Mouse (Mus musculus): ENCODE measurements around the gene Pir. TPM values are rescaled to one million over a fixed set of nuclear protein-coding genes. Genes with fewer than 3 reads are reported as not detected.

Pir gene
- polyA plus RNA-seq, 2 experiments, result 6.8 to 21.6 TPM

- no peak overlapping the region for H3K27ac ChIP-seq
- DNase-seq (ENCODE audit: low read depth in 3 of 3, low spot score in 3 of 3), result no peak
- H3K9me3 ChIP-seq (ENCODE audit: control insufficient read depth, low read length), result no peaks in the 10 kb centered on the region
- no peak overlapping the region for H3K4me2 ChIP-seq (ENCODE audit: low read depth)
- no peaks in the 10 kb centered on the region for H3K4me1 ChIP-seq (replicated peaks; ENCODE audit: control insufficient read depth in 2 of 2, insufficient read depth in 2 of 2, low read length in 1 of 2)
- no peaks in the 10 kb centered on the region for H3K27me3 ChIP-seq (ENCODE audit: control insufficient read depth, insufficient read depth, low read length)
- TF ChIP-seq EP300 (IDR thresholded peaks at IDR 0.05; ENCODE audit: low read depth), result no peak
- TF ChIP-seq CTCF (IDR thresholded peaks at IDR 0.05; ENCODE audit: low read depth), result no peak
- no peaks in the 10 kb centered on the region for H3K36me3 ChIP-seq (replicated peaks; ENCODE audit: control insufficient read depth, insufficient read depth, low read depth)
- 84% methylated on average over 4 of the region's 4 CpGs for WGBS (ENCODE audit: insufficient replicate concordance)
- H3K9ac ChIP-seq (replicated peaks), result no peak overlapping the region
- H3K4me3 ChIP-seq (ENCODE audit: insufficient read depth in 1 of 2, low read depth in 2 of 2, low read length in 2 of 2), result no peak overlapping the region
- ATAC-seq (ENCODE audit: insufficient read depth), result no peak
Measured at GRCm38 (mm10) chrX:164345359-164345938, 76.3 kb downstream of the Pir start.

GRCm38 (mm10) chrX:164348937-164349336 is 79.8 kb downstream of the Pir start:
- no peaks in the 10 kb centered on the region for H3K4me1 ChIP-seq (replicated peaks; ENCODE audit: control insufficient read depth in 2 of 2, insufficient read depth in 2 of 2, low read length in 1 of 2)
- DNase-seq (ENCODE audit: low read depth in 3 of 3, low spot score in 3 of 3), result no peak

GRCm38 (mm10) chrX:164365153-164365865 is 96.1 kb downstream of the Pir start:
- H3K27me3 ChIP-seq (ENCODE audit: control insufficient read depth, insufficient read depth, low read length), result no peaks in the 10 kb centered on the region
- no peak overlapping the region for H3K9ac ChIP-seq (replicated peaks)
- WGBS (ENCODE audit: insufficient replicate concordance), result 69% methylated on average over 4 of the region's 4 CpGs
- no peak overlapping the region for H3K4me2 ChIP-seq (ENCODE audit: low read depth)
- H3K4me3 ChIP-seq (ENCODE audit: insufficient read depth in 1 of 2, low read depth in 2 of 2, low read length in 2 of 2), result no peak overlapping the region
- ATAC-seq (ENCODE audit: insufficient read depth), result no peak
- TF ChIP-seq EP300 (IDR thresholded peaks at IDR 0.05; ENCODE audit: low read depth) (no peak), CTCF (IDR thresholded peaks at IDR 0.05; ENCODE audit: low read depth) (no peak)
- no peak for DNase-seq (ENCODE audit: low read depth in 3 of 3, low spot score in 3 of 3)
- no peaks in the 10 kb centered on the region for H3K9me3 ChIP-seq (ENCODE audit: control insufficient read depth, low read length)
- H3K4me1 ChIP-seq (replicated peaks; ENCODE audit: control insufficient read depth in 2 of 2, insufficient read depth in 2 of 2, low read length in 1 of 2), result no peaks in the 10 kb centered on the region
- no peak overlapping the region for H3K27ac ChIP-seq
- H3K36me3 ChIP-seq (replicated peaks; ENCODE audit: control insufficient read depth, insufficient read depth, low read depth), result no peaks in the 10 kb centered on the region

More at GRCm38 (mm10) chrX:164348937-164349336, 79.8 kb downstream of the Pir start:
- no peak for TF ChIP-seq CTCF (IDR thresholded peaks at IDR 0.05; ENCODE audit: low read depth)
- TF ChIP-seq EP300 (IDR thresholded peaks at IDR 0.05; ENCODE audit: low read depth), result no peak
- Histone ChIP-seq H3K36me3 (replicated peaks; ENCODE audit: control insufficient read depth, insufficient read depth, low read depth) (no peaks in the 10 kb centered on the region), H3K27ac (no peak overlapping the region), H3K4me3 (ENCODE audit: insufficient read depth in 1 of 2, low read depth in 2 of 2, low read length in 2 of 2) (no peak overlapping the region), H3K9ac (replicated peaks) (no peak overlapping the region), H3K27me3 (ENCODE audit: control insufficient read depth, insufficient read depth, low read length) (no peaks in the 10 kb centered on the region), H3K9me3 (ENCODE audit: control insufficient read depth, low read length) (no peaks in the 10 kb centered on the region), H3K4me2 (ENCODE audit: low read depth) (no peak overlapping the region)
- 58% methylated on average over 3 of the region's 3 CpGs for WGBS (ENCODE audit: insufficient replicate concordance)
- no peak for ATAC-seq (ENCODE audit: insufficient read depth)

- H3K4me1 ChIP-seq (replicated peaks; ENCODE audit: control insufficient read depth in 2 of 2, insufficient read depth in 2 of 2, low read length in 1 of 2), result no peaks in the 10 kb centered on the region
- DNase-seq (ENCODE audit: low read depth in 3 of 3, low spot score in 3 of 3) (no peak), ATAC-seq (ENCODE audit: insufficient read depth) (no peak)
Measured at GRCm38 (mm10) chrX:164370576-164370975, 101.4 kb downstream of the Pir start.

GRCm38 (mm10) chrX:164373081-164373480 is 103.9 kb downstream of the Pir start, which contains the start of gene Vegfd:
Gene Vegfd, plus strand, starts transcription at chrX:164373378.
- no peak for DNase-seq (ENCODE audit: low read depth in 3 of 3, low spot score in 3 of 3)
- no peaks in the 10 kb centered on the region for H3K9me3 ChIP-seq (ENCODE audit: control insufficient read depth, low read length)
- 32% methylated on average over 3 of the region's 3 CpGs for WGBS (ENCODE audit: insufficient replicate concordance)
- no peak within 1 kb of the TSS for H3K27ac ChIP-seq
- H3K36me3 ChIP-seq (replicated peaks; ENCODE audit: control insufficient read depth, insufficient read depth, low read depth), result no peaks in the 10 kb centered on the region
- H3K4me3 ChIP-seq (ENCODE audit: insufficient read depth in 1 of 2, low read depth in 2 of 2, low read length in 2 of 2), result no peak within 1 kb of the TSS
- TF ChIP-seq EP300 (IDR thresholded peaks at IDR 0.05; ENCODE audit: low read depth) (no peak), CTCF (IDR thresholded peaks at IDR 0.05; ENCODE audit: low read depth) (no peak)
- H3K9ac ChIP-seq (replicated peaks), result no peak within 1 kb of the TSS
- no peaks in the 10 kb centered on the region for H3K4me1 ChIP-seq (replicated peaks; ENCODE audit: control insufficient read depth in 2 of 2, insufficient read depth in 2 of 2, low read length in 1 of 2)
- ATAC-seq (ENCODE audit: insufficient read depth), result no peak
- no peak within 1 kb of the TSS for H3K4me2 ChIP-seq (ENCODE audit: low read depth)
- no peaks in the 10 kb centered on the region for H3K27me3 ChIP-seq (ENCODE audit: control insufficient read depth, insufficient read depth, low read length)

More at GRCm38 (mm10) chrX:164370576-164370975, 101.4 kb downstream of the Pir start:
- H3K27me3 ChIP-seq (ENCODE audit: control insufficient read depth, insufficient read depth, low read length), result no peaks in the 10 kb centered on the region
- 49% methylated on average over 3 of the region's 3 CpGs for WGBS (ENCODE audit: insufficient replicate concordance)
- no peaks in the 10 kb centered on the region for H3K36me3 ChIP-seq (replicated peaks; ENCODE audit: control insufficient read depth, insufficient read depth, low read depth)
- H3K4me2 ChIP-seq (ENCODE audit: low read depth), result no peak overlapping the region
- TF ChIP-seq EP300 (IDR thresholded peaks at IDR 0.05; ENCODE audit: low read depth) (no peak), CTCF (IDR thresholded peaks at IDR 0.05; ENCODE audit: low read depth) (no peak)
- no peak overlapping the region for H3K27ac ChIP-seq
- no peak overlapping the region for H3K9ac ChIP-seq (replicated peaks)
- H3K9me3 ChIP-seq (ENCODE audit: control insufficient read depth, low read length), result no peaks in the 10 kb centered on the region
- H3K4me3 ChIP-seq (ENCODE audit: insufficient read depth in 1 of 2, low read depth in 2 of 2, low read length in 2 of 2), result no peak overlapping the region
